Mouse (Mus musculus): Measurements from ENCODE around the gene Zbtb26. TPM values are rescaled to one million over a fixed set of nuclear protein-coding genes. Genes with fewer than 3 reads are reported as not detected.

The Zbtb26 gene
- polyA plus RNA-seq, 1 experiment from 2014 or later: 11.0 TPM

DNA sequence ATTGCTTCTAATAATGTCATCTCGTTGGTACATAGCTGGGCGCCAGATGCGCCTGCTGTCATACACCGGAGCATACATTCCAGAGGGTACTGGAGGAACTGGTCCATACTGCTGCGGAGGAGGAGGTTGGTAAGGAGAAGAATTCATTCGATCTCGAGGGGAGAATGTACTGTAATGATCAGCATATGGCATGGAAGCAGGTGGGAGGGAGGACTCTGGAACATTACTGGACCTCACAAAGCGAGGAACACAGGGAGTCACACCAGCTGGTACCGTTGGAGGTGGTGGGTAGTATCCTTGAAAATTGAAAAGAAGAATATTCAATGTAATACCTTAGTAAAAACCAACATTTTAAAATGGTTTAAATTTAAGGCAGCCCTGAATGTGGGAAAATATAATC is 60.0 kb downstream of the Zbtb26 start:
- H3K4me1 ChIP-seq (ENCODE audit: control insufficient read depth, insufficient read depth, low read length): no peaks in the 10 kb centered on the region
- no peak overlapping the region for H3K4me3 ChIP-seq (ENCODE audit: low read length)
- WGBS: 96% methylated on average over 9 of the region's 9 CpGs
- no peak overlapping the region for H3K27ac ChIP-seq (ENCODE audit: low read depth, low read length)
- H3K4me2 ChIP-seq (replicated peaks; ENCODE audit: low read depth, low read length): no peak overlapping the region
- no peaks in the 10 kb centered on the region for H3K27me3 ChIP-seq (ENCODE audit: control insufficient read depth, insufficient read depth, low read length)
- no peaks in the 10 kb centered on the region for H3K9me3 ChIP-seq (ENCODE audit: control insufficient read depth, low read length)
- H3K36me3 ChIP-seq (ENCODE audit: control insufficient read depth, insufficient read depth, low read length): peaks cover 42% of the 10 kb centered on the region
- ATAC-seq (ENCODE audit: low FRiP score, low TSS enrichment): no peak
- no peak overlapping the region for H3K9ac ChIP-seq (ENCODE audit: low read depth, low read length)

Other genes with a start within 250 kb of the Zbtb26 start
- gene Olfr366, start 231.6 kb downstream of the Zbtb26 start, polyA plus RNA-seq (2014; fragmentation: Nextera tagmentation; extraction: Ambion mirVana): not detected in 2 replicates
- gene Olfr368, start 116.6 kb downstream of the Zbtb26 start, polyA plus RNA-seq (2014; fragmentation: Nextera tagmentation; extraction: Ambion mirVana): not detected in 2 replicates
- gene Pdcl, start 83.8 kb downstream of the Zbtb26 start, polyA plus RNA-seq (2014; fragmentation: Nextera tagmentation; extraction: Ambion mirVana): 43.1 and 51.6 TPM in 2 replicates
- gene Rc3h2, start 20.2 kb downstream of the Zbtb26 start, polyA plus RNA-seq (2014; fragmentation: Nextera tagmentation; extraction: Ambion mirVana): 21.1 and 22.8 TPM in 2 replicates
- gene Zbtb6, start within 50 bp of the Zbtb26 start, polyA plus RNA-seq (2014; fragmentation: Nextera tagmentation; extraction: Ambion mirVana): 4.2 and 5.4 TPM in 2 replicates
- gene Rabgap1, start 144 bp upstream of the Zbtb26 start, polyA plus RNA-seq (2014; fragmentation: Nextera tagmentation; extraction: Ambion mirVana): 54.8 and 69.1 TPM in 2 replicates
- gene Gpr21, start 73.2 kb upstream of the Zbtb26 start, polyA plus RNA-seq (2014; fragmentation: Nextera tagmentation; extraction: Ambion mirVana): 1.4 and 2.7 TPM in 2 replicates

Data from kidney, embryonic 14.5 days (tissue).